Mouse (Mus musculus) midbrain, embryonic 11.5 days (tissue): ENCODE data around the gene Foxa3. TPM values are rescaled to one million over a fixed set of nuclear protein-coding genes. Genes with fewer than 3 reads are reported as not detected.
"Not testable (repeated sequence)": the region's sequence is repeated elsewhere in the genome, so short reads cannot be mapped to it uniquely, and the experiment has no call there.

ENCODE experiments used
- ATAC-seq: fragments of 200-750 bp; cut with Nextera tagmentation; 2 replicates; pipeline ENCODE4 v1.8.0; 2017; ENCODE audit warnings: moderate TSS enrichment, moderate library complexity; ENCODE audit not compliant: low FRiP score
- DNase-seq: peaks from one replicate; pipeline ENCODE4 v3.0.0; 2015; ENCODE audit warnings: low spot score; ENCODE audit errors: missing footprints
- H3K27ac ChIP-seq: fragments of 300-500 bp; sonication (generic); 2 replicates; pipeline ENCODE4 v1.5.1; 2014; ENCODE audit warnings: low read depth, low read length
- H3K27me3 ChIP-seq: fragments of 300-500 bp; sonication (generic); 2 replicates; pipeline ENCODE4 v1.6.1; 2014; ENCODE audit warnings: mild to moderate bottlenecking, low read length, moderate library complexity, mixed read lengths; ENCODE audit not compliant: control insufficient read depth, insufficient read depth
- H3K36me3 ChIP-seq: fragments of 300-500 bp; sonication (generic); 2 replicates; pipeline ENCODE4 v1.6.1; 2014; ENCODE audit warnings: mild to moderate bottlenecking, low read length, moderate library complexity, mixed read lengths; ENCODE audit not compliant: control insufficient read depth, insufficient read depth
- H3K4me1 ChIP-seq: fragments of 300-500 bp; sonication (generic); 2 replicates; pipeline ENCODE4 v1.6.1; 2014; ENCODE audit warnings: low read length; ENCODE audit not compliant: control insufficient read depth, insufficient read depth
- H3K4me2 ChIP-seq: fragments of 300-500 bp; sonication (generic); 2 replicates; pipeline ENCODE4 v1.6.1; 2014; ENCODE audit warnings: mild to moderate bottlenecking, moderate library complexity
- H3K4me3 ChIP-seq: fragments of 300-500 bp; sonication (generic); 2 replicates; pipeline ENCODE4 v1.5.1; 2014; ENCODE audit warnings: low read depth, low read length
- H3K9ac ChIP-seq: fragments of 300-500 bp; sonication (generic); 2 replicates; pipeline ENCODE4 v1.6.1; 2014; ENCODE audit warnings: low read length
- H3K9me3 ChIP-seq: fragments of 300-500 bp; sonication (generic); 2 replicates; pipeline ENCODE4 v1.6.1; 2016; ENCODE audit warnings: low read length; ENCODE audit not compliant: control insufficient read depth
- WGBS: fragments of 180-500 bp; shearing (Covaris S2); extraction: QIAGEN DNeasy Blood & Tissue Kit; methylation state at CpG from one replicate; pipeline ENCODE4 v1.1.7; 2014; 5-methylcytosine and 5-hydroxymethylcytosine counted together
- polyA plus RNA-seq: library from polyadenylated mRNA; unstranded; fragments of >200 nt; fragmentation: Nextera tagmentation; extraction: Ambion mirVana; gene quantifications from 2 replicates; pipeline ENCODE4 v1.2.1, GENCODE M21; 2014

The Foxa3 gene
- not detected in 2 replicates for polyA plus RNA-seq

- Histone ChIP-seq H3K4me3 (peak within 1 kb of the TSS; percentile 92), H3K4me1 (peaks cover 7% of the 10 kb centered on the region), H3K4me2 (peak within 1 kb of the TSS; percentile 74), H3K36me3 (no peaks in the 10 kb centered on the region), H3K27me3 (peaks cover 26% of the 10 kb centered on the region), H3K9ac (peak within 1 kb of the TSS; percentile 93), H3K27ac (peak within 1 kb of the TSS; percentile 48; the same call in 1 of the 2 replicates), H3K9me3 (no peaks in the 10 kb centered on the region)
- WGBS: 5% methylated on average over 30 of the region's 30 CpGs
- ATAC-seq (peak; percentile 18), DNase-seq (no peak)
These were observed at the start of gene Foxa3 for GRCm38 (mm10) chr7:19023357-19023814. TSS of gene Foxa3 (minus strand) at chr7:19023538.

- H3K9ac ChIP-seq, H3K9me3 ChIP-seq, H3K27ac ChIP-seq, H3K4me3 ChIP-seq, H3K4me1 ChIP-seq, DNase-seq, H3K36me3 ChIP-seq, H3K4me2 ChIP-seq, ATAC-seq: not testable (repeated sequence)
- 57% methylated on average over 3 of the region's 3 CpGs for WGBS
- H3K27me3 ChIP-seq: peaks cover 11% of the 10 kb centered on the region
These were observed 47.7 kb upstream of the Foxa3 start for GRCm38 (mm10) chr7:19071024-19071423.

- no peak overlapping the region for H3K9ac ChIP-seq
- H3K4me2 ChIP-seq: no peak overlapping the region
- no peaks in the 10 kb centered on the region for H3K4me1 ChIP-seq
- H3K9me3 ChIP-seq: peaks cover 2% of the 10 kb centered on the region; the same call in 1 of the 2 replicates
- peaks cover 22% of the 10 kb centered on the region for H3K27me3 ChIP-seq
- no peak overlapping the region for H3K4me3 ChIP-seq
- H3K36me3 ChIP-seq: no peaks in the 10 kb centered on the region
- H3K27ac ChIP-seq: no peak overlapping the region
- DNase-seq (no peak), ATAC-seq (no peak)
- WGBS: 51% methylated on average over 3 of the region's 3 CpGs
These were observed 46.2 kb upstream of the Foxa3 start for GRCm38 (mm10) chr7:19069500-19069899.

- Histone ChIP-seq H3K4me2 (no peak overlapping the region), H3K4me3 (no peak overlapping the region), H3K36me3 (no peaks in the 10 kb centered on the region), H3K27ac (no peak overlapping the region), H3K9ac (no peak overlapping the region), H3K9me3 (peaks cover 2% of the 10 kb centered on the region; the same call in 1 of the 2 replicates), H3K27me3 (peaks cover 22% of the 10 kb centered on the region), H3K4me1 (no peaks in the 10 kb centered on the region)
- ATAC-seq (no peak), DNase-seq (peak; percentile 98)
- WGBS: 13% methylated on average over 2 of the region's 2 CpGs
These were observed 45.4 kb upstream of the Foxa3 start for GRCm38 (mm10) chr7:19068707-19069106.

- Histone ChIP-seq H3K4me2 (no peak overlapping the region), H3K9ac (no peak overlapping the region), H3K4me3 (no peak overlapping the region), H3K27ac (no peak overlapping the region), H3K9me3 (peaks cover 2% of the 10 kb centered on the region; the same call in 1 of the 2 replicates), H3K36me3 (no peaks in the 10 kb centered on the region), H3K4me1 (no peaks in the 10 kb centered on the region), H3K27me3 (peaks cover 22% of the 10 kb centered on the region)
- 72% methylated on average over 12 of the region's 14 CpGs for WGBS
- no peak for ATAC-seq
- no peak for DNase-seq
These were observed 44.6 kb upstream of the Foxa3 start for GRCm38 (mm10) chr7:19067935-19068334.

GRCm38 (mm10) chr7:19067063-19067462 lies 43.7 kb upstream of the Foxa3 start:
- WGBS: 48% methylated on average over 14 of the region's 14 CpGs
- no peak overlapping the region for H3K4me3 ChIP-seq
- no peak overlapping the region for H3K4me2 ChIP-seq
- no peaks in the 10 kb centered on the region for H3K36me3 ChIP-seq
- H3K9ac ChIP-seq: no peak overlapping the region
- no peak overlapping the region for H3K27ac ChIP-seq
- ATAC-seq (no peak), DNase-seq (no peak)
- H3K27me3 ChIP-seq: peaks cover 22% of the 10 kb centered on the region
- H3K9me3 ChIP-seq: peaks cover 2% of the 10 kb centered on the region; the same call in 1 of the 2 replicates
- no peaks in the 10 kb centered on the region for H3K4me1 ChIP-seq

- Histone ChIP-seq H3K36me3 (no peaks in the 10 kb centered on the region), H3K27me3 (peaks cover 22% of the 10 kb centered on the region), H3K4me2 (no peak overlapping the region), H3K9me3 (peaks cover 2% of the 10 kb centered on the region; the same call in 1 of the 2 replicates), H3K4me1 (no peaks in the 10 kb centered on the region), H3K27ac (no peak overlapping the region), H3K4me3 (no peak overlapping the region), H3K9ac (no peak overlapping the region)
- DNase-seq (no peak), ATAC-seq (no peak)
- WGBS: 54% methylated on average over 13 of the region's 13 CpGs
These were observed 42.6 kb upstream of the Foxa3 start for GRCm38 (mm10) chr7:19065896-19066295.

GRCm38 (mm10) chr7:19057405-19057804 lies 34.1 kb upstream of the Foxa3 start:
- ATAC-seq (no peak), DNase-seq (no peak)
- Histone ChIP-seq H3K4me2 (no peak overlapping the region), H3K9ac (no peak overlapping the region), H3K4me1 (peaks cover 6% of the 10 kb centered on the region), H3K27me3 (no peaks in the 10 kb centered on the region), H3K36me3 (peaks cover 4% of the 10 kb centered on the region; the same call in 1 of the 2 replicates), H3K4me3 (no peak overlapping the region), H3K9me3 (no peaks in the 10 kb centered on the region), H3K27ac (no peak overlapping the region)
- 90% methylated on average over 10 of the region's 10 CpGs for WGBS

GRCm38 (mm10) chr7:19055108-19055507 lies 31.8 kb upstream of the Foxa3 start:
- ATAC-seq (peak; percentile 6; the same call in 1 of the 2 replicates), DNase-seq (no peak)
- Histone ChIP-seq H3K27ac (no peak overlapping the region), H3K4me2 (no peak overlapping the region), H3K4me3 (no peak overlapping the region), H3K9me3 (no peaks in the 10 kb centered on the region), H3K36me3 (peaks cover 11% of the 10 kb centered on the region; the same call in 1 of the 2 replicates), H3K27me3 (no peaks in the 10 kb centered on the region), H3K4me1 (peaks cover 6% of the 10 kb centered on the region), H3K9ac (no peak overlapping the region)
- 93% methylated on average over 8 of the region's 8 CpGs for WGBS
